Mouse (Mus musculus) thymus, adult 2 months (tissue): ENCODE measurements at regions not wholly inside any gene's neighbourhood (a gene's known extent, or its start where the extent isn't known, plus 50 kb on each side); places are given as distances from the start of the nearest gene placed in this dataset.

Source experiments
- CTCF ChIP-seq: fragments of 200-500 bp; IDR thresholded peaks from 2 replicates; pipeline ENCODE4 v1.5.1; 2012; ENCODE audit warnings: mild to moderate bottlenecking, control low read depth, low read length, moderate library complexity, borderline replicate concordance; ENCODE audit not compliant: control insufficient read depth, poor library complexity, insufficient read depth; ENCODE audit errors: extremely low read depth
- POLR2A ChIP-seq: fragments of 200-500 bp; IDR thresholded peaks from 2 replicates; pipeline ENCODE4 v1.6.1; 2012; ENCODE audit warnings: mild to moderate bottlenecking, low read length, control low read depth, moderate library complexity; ENCODE audit not compliant: control insufficient read depth, poor library complexity, insufficient read depth; ENCODE audit errors: extremely low read depth

DNA sequence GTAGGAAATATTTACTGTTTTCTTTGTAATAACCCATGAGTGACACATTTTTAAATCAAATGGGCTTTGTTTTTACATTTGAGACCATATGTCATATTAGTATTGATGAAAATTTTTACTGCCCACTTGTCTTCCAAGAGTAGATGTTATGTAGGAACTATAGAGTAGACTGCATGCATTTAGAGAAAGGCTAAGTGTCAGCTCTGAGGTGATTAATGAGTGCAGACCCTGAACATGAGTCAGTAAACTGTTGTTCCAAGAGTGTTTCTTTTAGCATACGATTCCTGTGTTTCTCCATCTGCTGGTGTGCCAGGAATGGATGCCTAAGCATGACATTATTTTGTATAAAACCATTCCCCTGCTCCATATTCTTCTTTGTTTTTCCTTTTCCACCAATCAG lies 454.5 kb upstream of the Sphkap start:
- TF ChIP-seq CTCF: no peak
- no peak for TF ChIP-seq POLR2A
